Mouse (Mus musculus) regulatory T cell (primary cell): ENCODE data around the gene Camta1.

Experiments
- in situ Hi-C: fragments of 300-600 bp; cut with MboI, MseI; formaldehyde crosslinking; loops from one replicate; pipeline ENCODE4 v1.15.1; 2025; ENCODE audit warnings: high pct_unique_total_duplicates

The Camta1 gene

DNA sequence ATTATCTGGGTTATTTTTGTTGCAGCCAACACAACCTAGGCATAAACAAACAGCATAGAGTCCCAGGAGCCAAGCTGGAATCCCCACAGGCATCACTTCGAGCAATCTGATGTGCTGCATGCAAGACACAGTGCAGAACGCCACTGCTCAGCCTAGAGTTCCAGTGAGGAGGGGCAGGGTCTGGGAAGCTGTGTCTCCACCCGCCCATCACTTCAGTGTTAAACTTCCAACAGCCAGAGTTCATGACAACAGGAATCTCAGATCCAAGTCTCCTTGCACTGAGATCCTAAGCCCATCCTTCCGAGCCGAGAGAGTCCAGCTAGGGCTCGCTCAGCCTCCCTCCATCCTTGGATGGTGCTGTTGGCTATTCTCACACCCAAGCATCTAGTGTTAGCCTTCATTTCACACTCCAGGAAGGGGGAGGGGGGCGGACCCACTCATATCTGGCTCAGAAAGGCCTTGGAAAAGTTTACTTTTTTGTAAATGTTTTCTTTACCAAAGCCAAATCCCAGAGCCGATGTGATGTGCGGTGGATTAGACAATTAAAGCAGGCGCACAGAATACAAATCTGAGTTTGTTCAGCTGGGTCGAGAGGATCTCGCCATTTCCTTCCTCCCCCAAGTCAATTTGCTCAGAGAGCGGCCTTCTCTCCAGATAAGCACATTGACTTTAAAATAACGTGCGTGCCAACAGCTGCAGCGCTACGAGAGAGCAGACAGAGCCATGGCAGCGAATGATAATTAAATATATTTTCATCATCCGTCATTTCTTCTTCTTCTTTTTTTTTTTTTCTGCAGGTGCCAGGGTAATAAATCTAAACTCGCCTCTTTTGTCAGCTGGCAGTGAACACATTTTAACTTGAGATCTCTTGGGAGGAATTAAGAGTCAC lies 120.2 kb downstream of the Camta1 start:
- in situ Hi-C loops: no loop called here

- in situ Hi-C loops: no loop called here
Measured at GRCm38 (mm10) chr4:151739348-151739956, 122.2 kb downstream of the Camta1 start.

DNA sequence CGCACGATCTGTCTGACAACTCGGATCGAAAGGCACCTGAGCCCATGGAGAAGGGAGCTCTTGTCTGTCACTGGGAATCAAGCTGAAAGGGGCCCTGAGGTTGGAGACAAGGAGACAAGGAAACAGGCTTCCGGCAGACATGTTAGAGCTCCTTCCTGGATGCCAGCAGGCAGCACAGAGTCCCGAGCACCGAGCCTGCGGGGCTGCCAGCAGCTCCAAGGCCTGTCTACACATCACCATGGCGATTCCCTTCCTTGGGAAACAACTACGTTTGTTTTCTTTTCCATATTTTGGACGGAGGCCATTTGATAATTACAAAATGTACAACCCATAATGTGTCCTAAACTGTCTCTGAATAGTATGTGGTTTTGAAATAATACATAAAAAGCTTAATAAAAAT lies 122.8 kb downstream of the Camta1 start:
- in situ Hi-C loops: no loop called here

DNA sequence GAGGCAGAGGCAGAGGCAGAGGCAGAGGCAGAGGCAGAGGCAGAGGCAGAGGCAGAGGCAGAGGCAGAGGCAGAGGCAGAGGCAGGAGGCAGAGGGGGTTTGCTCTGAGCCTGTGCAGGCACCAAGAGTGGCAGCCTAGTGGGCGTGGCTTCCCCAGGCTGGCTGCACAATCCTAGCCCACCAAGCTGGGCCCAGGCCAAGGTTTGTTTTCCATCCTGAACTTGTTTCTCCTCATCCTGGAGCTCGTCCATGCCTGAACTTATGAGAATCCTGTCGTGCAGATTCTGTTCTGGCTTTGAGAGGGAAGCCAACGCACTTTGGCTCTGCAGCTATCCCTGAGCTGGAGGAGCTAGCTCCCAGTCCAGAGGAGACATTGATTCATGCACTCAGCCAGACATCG lies 123.4 kb downstream of the Camta1 start:
- in situ Hi-C loops: no loop called here

DNA sequence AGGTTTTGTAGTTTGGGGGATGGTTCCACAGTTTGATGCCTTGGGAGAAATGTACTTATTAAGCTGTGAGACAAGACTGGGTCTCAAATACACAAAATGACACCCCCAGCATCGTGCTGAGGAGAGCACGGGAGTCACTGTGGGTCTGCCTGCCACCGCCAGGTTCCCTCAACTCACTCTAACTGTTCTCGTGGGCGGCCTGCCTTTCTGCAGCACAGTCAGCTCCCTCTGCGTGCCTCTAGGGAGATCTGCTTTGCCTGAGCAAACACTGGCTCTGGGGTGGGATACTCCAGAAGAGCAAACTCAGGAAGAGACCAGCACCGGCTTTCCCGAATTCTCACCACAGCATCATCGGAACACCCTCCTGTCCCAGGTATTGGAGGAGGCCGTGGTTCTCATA lies 129.0 kb downstream of the Camta1 start:
- in situ Hi-C loops: no loop called here

DNA sequence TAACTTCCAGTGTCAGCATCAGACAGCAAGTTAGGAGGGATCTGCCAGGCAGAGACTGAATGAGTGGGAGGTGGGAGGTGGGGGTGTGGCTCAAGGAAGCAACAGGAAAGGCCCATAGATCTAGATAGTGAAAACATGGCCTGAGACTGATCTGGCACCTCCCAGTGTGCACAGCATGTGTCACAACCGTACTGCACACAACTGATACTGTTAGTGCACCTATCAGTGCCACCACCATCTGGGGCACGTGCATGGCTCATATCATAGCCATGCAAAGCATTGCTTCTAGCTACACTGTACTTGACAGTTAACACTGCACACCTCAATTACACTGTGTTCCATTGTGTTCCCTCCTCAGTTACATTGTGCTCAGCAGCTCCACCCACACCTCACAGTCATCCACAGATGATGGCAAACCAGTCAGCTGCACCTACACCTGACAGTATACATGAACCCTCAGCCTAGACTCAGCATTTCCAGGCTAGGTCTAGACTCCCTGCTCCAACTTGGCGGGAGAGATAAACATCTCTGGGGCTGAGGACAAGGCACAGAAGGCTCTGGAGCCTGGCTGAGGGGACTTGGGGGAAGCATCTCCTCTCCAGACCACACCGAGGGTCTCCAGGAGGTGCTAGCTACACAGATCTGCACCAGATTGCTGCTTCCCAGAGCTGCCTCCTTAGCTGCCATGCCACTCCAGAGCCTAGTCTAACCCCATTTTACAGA lies 131.5 kb downstream of the Camta1 start:
- in situ Hi-C loops: no loop called here

- in situ Hi-C loops: no loop called here
Measured at GRCm38 (mm10) chr4:151729116-151729515, 132.6 kb downstream of the Camta1 start.

DNA sequence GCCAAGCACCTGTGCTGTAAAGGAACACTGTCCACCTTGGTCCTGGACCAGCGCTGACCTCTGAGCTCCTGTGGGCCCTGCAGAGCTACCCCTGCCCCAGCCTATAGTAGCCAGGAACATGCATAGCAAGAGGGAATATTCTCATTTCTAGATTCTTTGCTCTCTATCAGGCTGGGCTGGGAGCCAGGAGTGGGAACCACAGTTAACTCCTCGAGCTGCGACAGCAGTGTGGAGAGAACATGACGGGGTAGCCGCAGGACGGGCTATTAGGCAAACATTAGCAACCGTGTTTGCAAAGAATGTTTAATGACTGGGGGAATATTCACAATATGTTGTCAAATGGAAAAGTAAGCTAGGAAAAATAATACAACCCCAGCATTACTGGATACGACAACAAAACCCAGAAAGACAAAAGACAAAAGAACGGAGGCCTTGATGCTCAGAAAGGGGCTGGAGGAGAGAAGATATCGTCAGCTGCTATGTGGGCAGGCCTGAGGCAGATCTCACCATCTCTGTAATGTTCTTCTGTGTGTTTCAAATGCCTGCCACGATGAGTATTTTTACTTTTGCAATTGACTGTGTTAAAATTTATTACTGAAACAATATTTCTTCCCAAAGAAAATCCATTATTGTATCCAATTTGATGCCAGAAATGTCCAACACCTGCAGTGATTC lies 133.1 kb downstream of the Camta1 start:
- in situ Hi-C loops: no loop called here

- in situ Hi-C loops: no loop called here
Measured at GRCm38 (mm10) chr4:151726396-151726795, 135.3 kb downstream of the Camta1 start.

GRCm38 (mm10) chr4:151724897-151725296 lies 136.8 kb downstream of the Camta1 start:
- in situ Hi-C loops: no loop called here

GRCm38 (mm10) chr4:151720722-151721467 lies 140.8 kb downstream of the Camta1 start:
- in situ Hi-C loops: no loop called here

GRCm38 (mm10) chr4:151718866-151719475 lies 142.7 kb downstream of the Camta1 start:
- in situ Hi-C loops: no loop called here

DNA sequence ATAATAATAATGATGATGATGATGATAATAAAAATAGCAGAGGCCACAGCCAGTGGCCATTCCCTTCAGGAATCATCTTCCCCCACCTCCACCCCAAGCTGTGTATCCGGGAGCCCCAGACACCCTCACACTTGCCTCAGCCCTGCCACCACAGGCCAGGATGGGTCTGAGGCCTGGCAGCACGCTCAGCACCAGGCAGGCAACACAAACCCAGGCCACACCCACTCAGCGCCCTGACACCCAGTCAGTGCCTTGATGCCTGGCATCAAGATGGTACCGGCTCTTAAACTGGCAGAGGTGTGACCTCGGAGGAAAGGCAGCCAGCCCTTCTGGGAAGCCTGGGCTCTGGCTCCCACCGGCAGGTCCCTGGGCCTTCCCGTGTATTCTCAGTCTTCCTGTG lies 143.8 kb downstream of the Camta1 start:
- in situ Hi-C loops: no loop called here

DNA sequence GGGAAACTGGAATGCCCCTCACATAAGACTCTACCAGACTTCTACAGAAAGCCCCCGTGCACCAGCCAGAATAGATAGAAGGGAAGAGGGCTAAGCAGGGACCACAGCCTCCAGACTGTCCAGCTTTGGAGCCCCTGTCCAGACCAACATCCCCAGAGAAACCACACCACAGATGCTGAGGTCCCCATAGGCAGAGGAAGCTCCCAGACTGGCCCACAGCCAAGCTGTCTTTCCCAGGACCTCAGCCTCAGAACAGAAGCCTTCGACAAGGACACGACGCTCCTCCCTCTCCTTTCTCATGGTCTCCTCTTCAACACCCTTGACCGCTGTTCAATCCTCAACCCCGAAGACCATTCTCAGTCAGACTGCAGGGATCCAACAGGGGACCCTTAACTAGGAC lies 148.0 kb downstream of the Camta1 start:
- in situ Hi-C loops: no loop called here

- in situ Hi-C loops: no loop called here
Measured at GRCm38 (mm10) chr4:151711406-151711805, 150.3 kb downstream of the Camta1 start.

GRCm38 (mm10) chr4:151710522-151710921 lies 151.2 kb downstream of the Camta1 start:
- in situ Hi-C loops: no loop called here

DNA sequence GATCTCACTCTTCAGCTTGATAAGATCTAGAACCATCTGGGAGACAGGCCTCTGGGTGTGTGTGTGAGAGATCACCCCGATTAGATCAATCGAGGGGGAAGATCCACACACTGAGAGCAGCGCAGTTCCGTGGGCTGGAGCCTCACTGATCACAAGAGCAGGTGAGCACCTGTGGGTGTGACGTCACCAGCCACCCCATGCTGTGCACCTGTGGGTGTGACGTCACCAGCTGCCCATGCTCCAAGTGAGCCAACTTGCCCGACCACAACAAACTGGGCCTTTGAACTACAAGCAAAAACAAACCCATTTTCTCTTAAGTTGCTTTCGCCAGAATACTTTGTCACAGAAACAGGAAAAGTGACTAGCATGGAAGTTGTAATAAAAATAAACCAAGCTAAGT lies 152.4 kb downstream of the Camta1 start:
- in situ Hi-C loops: no loop called here

DNA sequence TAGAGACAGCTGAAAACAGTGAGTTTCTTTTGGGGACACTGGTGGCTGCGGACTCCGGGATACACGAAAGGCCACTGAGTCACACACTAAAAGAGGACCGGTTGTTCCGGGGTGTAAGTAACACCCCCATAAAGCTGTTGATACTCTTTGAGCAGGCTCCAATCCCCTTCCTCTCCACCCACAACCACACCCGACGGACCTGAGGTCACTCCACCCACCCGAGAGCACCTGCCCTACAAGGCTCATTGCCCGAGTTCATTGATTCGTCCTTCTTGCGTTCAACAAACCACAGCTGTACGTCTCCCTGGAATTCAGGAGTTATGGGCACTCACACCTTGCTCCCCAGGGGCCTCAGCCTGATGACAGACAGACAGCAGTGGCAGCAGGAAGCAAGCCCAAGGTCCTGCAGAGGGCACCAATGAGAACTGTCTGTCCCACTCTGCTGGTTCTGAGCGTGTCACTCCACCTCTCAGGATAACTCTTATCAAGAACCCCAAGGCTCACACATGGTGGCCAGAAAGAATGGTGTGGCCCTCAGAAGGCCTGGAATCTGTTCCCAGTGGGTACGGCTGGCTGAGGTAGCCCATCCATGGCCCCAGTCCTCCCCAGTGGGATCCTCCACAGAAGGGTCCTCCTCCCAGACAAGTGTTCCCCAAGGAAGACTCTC lies 158.5 kb downstream of the Camta1 start:
- in situ Hi-C loops: no loop called here

DNA sequence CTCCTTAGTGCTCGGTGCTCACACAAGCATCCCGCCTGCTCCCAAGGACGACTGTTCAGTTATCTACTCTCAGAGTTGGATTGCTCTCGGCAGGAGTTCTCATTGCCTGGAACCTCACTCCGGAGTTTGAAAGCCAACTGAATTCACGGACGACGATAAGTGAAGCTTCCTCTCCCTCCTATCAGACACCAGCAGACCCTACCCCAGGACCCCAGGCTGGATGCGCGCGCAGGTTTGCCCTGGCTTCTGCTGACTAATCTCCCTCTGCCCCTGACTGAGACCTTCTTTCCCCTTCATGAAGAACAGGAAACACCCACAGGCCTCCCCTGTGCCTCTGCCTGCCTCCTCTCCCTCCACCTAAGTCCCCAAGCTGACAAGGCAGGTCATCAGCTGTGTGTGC lies 159.2 kb downstream of the Camta1 start:
- in situ Hi-C loops: no loop called here

- in situ Hi-C loops: no loop called here
Measured at GRCm38 (mm10) chr4:151695984-151696383, 165.7 kb downstream of the Camta1 start.
